Mouse (Mus musculus): ENCODE data around the gene Atp2b2.

DNA sequence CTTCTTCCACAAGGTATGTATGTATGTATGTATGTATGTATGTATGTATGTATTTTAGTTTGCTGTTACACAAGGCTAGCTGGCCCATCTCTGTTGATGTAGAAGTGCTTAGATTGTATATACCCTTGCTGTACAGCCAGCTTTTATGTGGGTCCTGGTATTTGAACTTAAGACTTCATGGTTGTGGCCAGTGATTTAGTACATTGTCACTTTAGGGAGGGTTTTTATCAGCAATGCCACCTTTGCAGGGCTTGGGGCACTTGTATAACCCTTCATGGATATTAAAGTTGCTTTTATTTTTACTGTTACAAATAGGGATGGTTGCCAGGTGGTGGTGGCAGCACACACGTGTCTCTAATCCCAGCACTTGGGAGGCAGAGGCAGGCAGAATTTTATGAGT is 347.2 kb downstream of the Atp2b2 start:
- TF ChIP-seq CTCF (IDR thresholded peaks at IDR 0.05; ENCODE audit: low read depth), result no peak
- 0 out of 2 replicates have a peak, but pooled peaks have one; percentile 21 for TF ChIP-seq EP300 (IDR thresholded peaks at IDR 0.05; ENCODE audit: low read depth)

Data from liver, embryonic 14.5 days (tissue).